Mouse (Mus musculus): ENCODE results near the gene Cmtr1. TPM values are rescaled to one million over a fixed set of nuclear protein-coding genes. Genes with fewer than 3 reads are reported as not detected.

The Cmtr1 gene
- polyA plus RNA-seq, 1 experiment: 55.7 TPM

DNA sequence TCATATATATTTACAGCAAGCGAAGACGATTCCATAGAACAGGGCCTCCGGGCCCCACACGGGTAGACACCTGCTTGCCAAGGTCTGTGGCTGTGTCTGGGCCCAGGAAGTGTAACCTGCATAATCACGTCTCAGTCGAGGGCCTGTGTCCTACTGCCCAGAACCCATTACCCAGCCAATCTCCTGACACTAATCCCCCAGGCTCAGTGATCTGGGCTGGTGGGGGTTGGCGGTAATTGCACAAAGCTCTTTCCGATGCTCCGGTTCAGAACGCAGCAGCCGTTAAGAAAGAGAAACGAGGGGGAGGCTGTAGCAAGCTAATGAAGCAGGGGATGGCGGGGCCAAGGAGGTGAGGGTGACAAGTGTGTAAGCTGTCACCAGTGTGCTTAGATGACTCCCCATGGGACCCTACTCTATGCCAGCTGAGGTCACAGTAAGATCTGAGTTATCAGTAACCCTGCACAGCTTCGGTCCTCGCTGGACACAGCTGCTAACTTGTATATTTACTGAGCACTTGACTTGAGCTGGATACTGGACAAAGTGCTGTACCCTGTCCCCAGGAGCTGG, 76.1 kb downstream of the Cmtr1 start:
- TF ChIP-seq MAX (IDR thresholded peaks at IDR 0.05; ENCODE audit: low read depth) (no peak), E2F4 (IDR thresholded peaks at IDR 0.05; ENCODE audit: insufficient read depth) (no peak), MYOD1 (IDR thresholded peaks at IDR 0.05; ENCODE audit: control insufficient read depth in 1 of 3, insufficient read length in 2 of 3, low read depth in 2 of 3) (no peak), MYOG (IDR thresholded peaks at IDR 0.05; ENCODE audit: control insufficient read depth in 1 of 3, insufficient read depth in 1 of 3, insufficient read length in 2 of 3, low read depth in 2 of 3) (no peak), TCF12 (IDR thresholded peaks at IDR 0.05; ENCODE audit: insufficient read depth, poor library complexity, severe bottlenecking) (no peak), CEBPB (IDR thresholded peaks at IDR 0.05; ENCODE audit: insufficient read depth, poor library complexity, severe bottlenecking) (no peak), SRF (IDR thresholded peaks at IDR 0.05; ENCODE audit: control insufficient read depth, insufficient read length, low read depth) (no peak), TCF3 (IDR thresholded peaks at IDR 0.05; ENCODE audit: insufficient read length, low read depth) (no peak), REST (IDR thresholded peaks at IDR 0.05; ENCODE audit: insufficient read depth, insufficient read length) (no peak), POLR2AphosphoS2 (IDR thresholded peaks at IDR 0.05; ENCODE audit: insufficient read length, low read depth) (no peak), POLR2A (IDR thresholded peaks at IDR 0.05; ENCODE audit: insufficient read length, low read depth) (no peak), USF1 (IDR thresholded peaks at IDR 0.05; ENCODE audit: low read depth) (no peak)
- no peaks in the 10 kb centered on the region for H3K36me3 ChIP-seq (ENCODE audit: control insufficient read depth, insufficient read depth)

DNA sequence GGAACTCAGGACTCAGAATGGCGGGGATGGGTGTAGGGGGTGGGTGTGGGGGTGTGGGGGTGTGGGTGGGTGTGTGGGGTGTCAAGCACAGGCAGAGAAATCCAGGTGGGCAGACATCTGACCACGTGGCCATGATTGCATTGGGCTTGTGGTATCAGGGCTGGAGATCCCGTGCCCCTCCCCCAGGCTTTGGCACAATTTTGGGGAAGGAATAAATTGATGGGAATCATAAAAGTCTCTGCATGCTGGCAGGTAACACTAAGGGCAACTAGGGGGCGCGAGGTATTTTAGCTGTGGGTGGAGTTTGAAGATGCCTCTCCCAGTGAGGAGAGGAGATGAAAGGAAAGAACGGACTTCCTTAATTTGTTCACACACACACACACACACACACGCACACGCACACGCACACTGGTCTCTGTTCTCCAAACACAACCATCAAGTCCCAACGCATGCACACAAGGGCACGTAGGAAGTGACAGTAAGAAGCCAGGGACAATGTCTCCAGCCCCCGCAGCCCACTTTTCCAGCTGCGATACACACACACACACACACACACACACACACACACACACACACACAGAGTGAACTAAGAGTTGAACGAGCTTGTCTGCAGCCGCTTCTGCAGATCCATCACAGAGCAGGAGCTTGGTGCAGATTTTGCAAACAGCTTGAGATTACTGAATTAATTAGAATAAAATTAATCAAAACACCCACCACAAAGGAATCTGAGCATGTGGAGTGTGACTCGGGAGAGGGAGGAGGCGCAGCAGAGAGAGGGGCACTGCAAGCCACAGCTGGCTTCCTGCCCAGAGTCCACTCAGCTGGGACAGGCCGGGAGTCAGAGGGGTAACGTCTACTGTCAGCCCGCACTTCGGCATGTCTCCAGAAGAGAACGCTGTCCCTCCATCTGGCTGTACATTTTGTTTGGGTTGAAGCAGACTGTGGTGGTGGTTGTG, 77.7 kb downstream of the Cmtr1 start:
- TF ChIP-seq TCF12 (IDR thresholded peaks at IDR 0.05; ENCODE audit: insufficient read depth, poor library complexity, severe bottlenecking) (no peak), MYOG (IDR thresholded peaks at IDR 0.05; ENCODE audit: control insufficient read depth in 1 of 3, insufficient read depth in 1 of 3, insufficient read length in 2 of 3, low read depth in 2 of 3) (no peak), SRF (IDR thresholded peaks at IDR 0.05; ENCODE audit: control insufficient read depth, insufficient read length, low read depth) (no peak), TCF3 (IDR thresholded peaks at IDR 0.05; ENCODE audit: insufficient read length, low read depth) (no peak), MYOD1 (IDR thresholded peaks at IDR 0.05; ENCODE audit: control insufficient read depth in 1 of 3, insufficient read length in 2 of 3, low read depth in 2 of 3) (no peak), POLR2A (IDR thresholded peaks at IDR 0.05; ENCODE audit: insufficient read length, low read depth) (no peak), MAX (IDR thresholded peaks at IDR 0.05; ENCODE audit: low read depth) (no peak), USF1 (IDR thresholded peaks at IDR 0.05; ENCODE audit: low read depth) (no peak)
- Histone ChIP-seq H3K4me3 (no peak overlapping the region), H3K36me3 (ENCODE audit: control insufficient read depth, insufficient read depth) (no peaks in the 10 kb centered on the region), H3K27me3 (ENCODE audit: control insufficient read depth, insufficient read depth, insufficient read length) (peaks cover 30% of the 10 kb centered on the region), H3K79me2 (ENCODE audit: control insufficient read depth, insufficient read depth) (no peaks in the 10 kb centered on the region), H3ac (ENCODE audit: control insufficient read depth, insufficient read length) (no peak overlapping the region), H3K4me2 (ENCODE audit: low read depth) (no peak overlapping the region)

More for the DNA sequence above, 76.1 kb downstream of the Cmtr1 start:
- Histone ChIP-seq H3K27me3 (ENCODE audit: control insufficient read depth, insufficient read depth, insufficient read length) (peaks cover 16% of the 10 kb centered on the region), H3K79me2 (ENCODE audit: control insufficient read depth, insufficient read depth) (no peaks in the 10 kb centered on the region), H3K4me3 (no peak overlapping the region), H3K4me2 (ENCODE audit: low read depth) (no peak overlapping the region), H3ac (ENCODE audit: control insufficient read depth, insufficient read length) (no peak overlapping the region)

DNA sequence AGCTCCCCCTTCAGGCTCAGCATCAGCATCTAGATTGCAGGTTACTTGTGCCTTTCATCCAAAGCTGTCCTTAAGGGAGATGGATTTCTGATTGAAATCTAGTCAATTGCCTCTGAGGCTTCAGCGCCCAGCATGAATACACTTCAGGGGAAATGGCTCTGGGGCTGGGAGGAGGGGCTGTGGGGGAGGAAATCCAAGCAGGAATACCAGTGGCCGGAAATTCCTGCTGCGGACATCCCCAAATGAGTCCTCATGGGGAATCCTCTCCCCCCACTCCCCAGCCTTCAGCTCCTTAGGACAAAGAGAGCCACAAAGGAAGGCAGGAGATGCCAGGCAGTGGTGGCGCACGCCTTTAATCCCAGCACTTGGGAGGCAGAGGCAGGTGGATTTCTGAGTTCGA, 87.1 kb downstream of the Cmtr1 start:
- TF ChIP-seq E2F4 (IDR thresholded peaks at IDR 0.05; ENCODE audit: insufficient read depth) (no peak), POLR2A (IDR thresholded peaks at IDR 0.05; ENCODE audit: insufficient read length, low read depth) (no peak), MYOD1 (IDR thresholded peaks at IDR 0.05; ENCODE audit: control insufficient read depth in 1 of 3, insufficient read length in 2 of 3, low read depth in 2 of 3) (no peak), MYOG (IDR thresholded peaks at IDR 0.05; ENCODE audit: control insufficient read depth in 1 of 3, insufficient read depth in 1 of 3, insufficient read length in 2 of 3, low read depth in 2 of 3) (no peak), TCF3 (IDR thresholded peaks at IDR 0.05; ENCODE audit: insufficient read length, low read depth) (no peak), MAX (IDR thresholded peaks at IDR 0.05; ENCODE audit: low read depth) (no peak), USF1 (IDR thresholded peaks at IDR 0.05; ENCODE audit: low read depth) (no peak), CEBPB (IDR thresholded peaks at IDR 0.05; ENCODE audit: insufficient read depth, poor library complexity, severe bottlenecking) (no peak), REST (IDR thresholded peaks at IDR 0.05; ENCODE audit: insufficient read depth, insufficient read length) (no peak), SRF (IDR thresholded peaks at IDR 0.05; ENCODE audit: control insufficient read depth, insufficient read length, low read depth) (no peak), POLR2AphosphoS2 (IDR thresholded peaks at IDR 0.05; ENCODE audit: insufficient read length, low read depth) (no peak), TCF12 (IDR thresholded peaks at IDR 0.05; ENCODE audit: insufficient read depth, poor library complexity, severe bottlenecking) (no peak)
- Histone ChIP-seq H3K36me3 (ENCODE audit: control insufficient read depth, insufficient read depth) (no peaks in the 10 kb centered on the region), H3K4me3 (no peak overlapping the region), H3K27me3 (ENCODE audit: control insufficient read depth, insufficient read depth, insufficient read length) (peaks cover 64% of the 10 kb centered on the region), H3K79me2 (ENCODE audit: control insufficient read depth, insufficient read depth) (no peaks in the 10 kb centered on the region), H3ac (ENCODE audit: control insufficient read depth, insufficient read length) (no peak overlapping the region), H3K4me2 (ENCODE audit: low read depth) (no peak overlapping the region)

DNA sequence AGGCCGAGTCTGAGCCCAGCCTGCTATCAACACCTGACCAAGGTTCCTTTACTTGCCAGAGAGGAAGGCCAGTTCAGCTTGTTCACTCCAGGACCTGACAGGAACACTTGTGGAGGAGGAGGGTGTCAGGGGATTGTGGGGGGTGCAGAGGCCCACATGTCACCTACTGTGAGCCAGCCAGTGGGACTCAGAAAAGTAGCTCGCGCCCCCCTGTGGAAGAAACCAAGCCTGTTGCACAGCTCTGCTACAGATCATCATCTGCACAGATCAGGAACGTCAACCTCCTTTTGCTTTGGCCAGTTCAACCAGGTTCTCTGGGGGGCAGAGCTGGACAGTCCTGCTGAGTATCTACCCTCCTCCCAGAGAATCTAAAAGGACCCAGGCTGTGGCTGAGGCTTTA, 94.1 kb downstream of the Cmtr1 start:
- Histone ChIP-seq H3K4me2 (ENCODE audit: low read depth) (no peak overlapping the region), H3K27me3 (ENCODE audit: control insufficient read depth, insufficient read depth, insufficient read length) (peaks cover 32% of the 10 kb centered on the region), H3K79me2 (ENCODE audit: control insufficient read depth, insufficient read depth) (no peaks in the 10 kb centered on the region), H3ac (ENCODE audit: control insufficient read depth, insufficient read length) (no peak overlapping the region), H3K36me3 (ENCODE audit: control insufficient read depth, insufficient read depth) (no peaks in the 10 kb centered on the region), H3K4me3 (no peak overlapping the region)
- TF ChIP-seq TCF3 (IDR thresholded peaks at IDR 0.05; ENCODE audit: insufficient read length, low read depth) (no peak), MAX (IDR thresholded peaks at IDR 0.05; ENCODE audit: low read depth) (no peak), CEBPB (IDR thresholded peaks at IDR 0.05; ENCODE audit: insufficient read depth, poor library complexity, severe bottlenecking) (no peak), MYOG (IDR thresholded peaks at IDR 0.05; ENCODE audit: control insufficient read depth in 1 of 3, insufficient read depth in 1 of 3, insufficient read length in 2 of 3, low read depth in 2 of 3) (no peak), MYOD1 (IDR thresholded peaks at IDR 0.05; ENCODE audit: control insufficient read depth in 1 of 3, insufficient read length in 2 of 3, low read depth in 2 of 3) (no peak), REST (IDR thresholded peaks at IDR 0.05; ENCODE audit: insufficient read depth, insufficient read length) (no peak), TCF12 (IDR thresholded peaks at IDR 0.05; ENCODE audit: insufficient read depth, poor library complexity, severe bottlenecking) (no peak), USF1 (IDR thresholded peaks at IDR 0.05; ENCODE audit: low read depth) (no peak), E2F4 (IDR thresholded peaks at IDR 0.05; ENCODE audit: insufficient read depth) (no peak), POLR2A (IDR thresholded peaks at IDR 0.05; ENCODE audit: insufficient read length, low read depth) (no peak)

Other genes with a start within 250 kb of the Cmtr1 start
- gene Pim1, start 169.8 kb upstream of the Cmtr1 start, polyA plus RNA-seq (2012; fragmentation: generic; extraction: Trizol): 16.3 TPM
- not detected for gene Gm17657, start 111.0 kb upstream of the Cmtr1 start, polyA plus RNA-seq (2012; fragmentation: generic; extraction: Trizol)
- 9.0 TPM for gene Tbc1d22b, start 110.8 kb upstream of the Cmtr1 start, polyA plus RNA-seq (2012; fragmentation: generic; extraction: Trizol)
- gene Tmem217, start 108.2 kb upstream of the Cmtr1 start, polyA plus RNA-seq (2012; fragmentation: generic; extraction: Trizol): not detected
- 20.9 TPM for gene Rnf8, start 45.8 kb upstream of the Cmtr1 start, polyA plus RNA-seq (2012; fragmentation: generic; extraction: Trizol)
- gene Gm28043, start 45.7 kb upstream of the Cmtr1 start, polyA plus RNA-seq (2012; fragmentation: generic; extraction: Trizol): 1.0 TPM
- gene Ccdc167, start 56.4 kb downstream of the Cmtr1 start, polyA plus RNA-seq (2012; fragmentation: generic; extraction: Trizol): 6.0 TPM

Measured in myocyte (in vitro differentiated cells).